Mouse (Mus musculus) adrenal gland, postnatal 4 days (tissue): ENCODE results near the gene Sec63. TPM values are rescaled to one million over a fixed set of nuclear protein-coding genes. Genes with fewer than 3 reads are reported as not detected.
A peak's percentile ranks its signal among the peaks of the same experiment; 100 is the strongest.

Experiments used
- DNase-seq, 2 experiments: peaks; one replicate each; pipeline ENCODE4 v3.0.0; 2021 to 2022; ENCODE audit warnings: low spot score in 2 of 2, mixed read lengths in 2 of 2
- long read RNA-seq, 2 experiments: library from polyadenylated mRNA; stranded (forward); transcript quantifications; one replicate each; pipeline ENCODE4 v2.0.0; 2021
- total RNA-seq, 2 experiments: library from RNA; stranded (reverse); gene quantifications; 2 replicates each; pipeline ENCODE4 v1.2.3; 2021

The Sec63 gene
- 10 to 100 TPM; 57.4 to 60.0 TPM for total RNA-seq
- long read RNA-seq, experiment 1, full-length matches to known transcripts, result 21 of 30 reads
- long read RNA-seq, experiment 1, partial matches to known transcripts, result 3 of 30 reads
- long read RNA-seq, experiment 1, other reads (novel, unspliced or antisense), result 6 of 30 reads
- long read RNA-seq, experiment 2, full-length matches to known transcripts, result 56 of 85 reads
- long read RNA-seq, experiment 2, partial matches to known transcripts, result 16 of 85 reads
- long read RNA-seq, experiment 2, other reads (novel, unspliced or antisense), result 13 of 85 reads

DNA sequence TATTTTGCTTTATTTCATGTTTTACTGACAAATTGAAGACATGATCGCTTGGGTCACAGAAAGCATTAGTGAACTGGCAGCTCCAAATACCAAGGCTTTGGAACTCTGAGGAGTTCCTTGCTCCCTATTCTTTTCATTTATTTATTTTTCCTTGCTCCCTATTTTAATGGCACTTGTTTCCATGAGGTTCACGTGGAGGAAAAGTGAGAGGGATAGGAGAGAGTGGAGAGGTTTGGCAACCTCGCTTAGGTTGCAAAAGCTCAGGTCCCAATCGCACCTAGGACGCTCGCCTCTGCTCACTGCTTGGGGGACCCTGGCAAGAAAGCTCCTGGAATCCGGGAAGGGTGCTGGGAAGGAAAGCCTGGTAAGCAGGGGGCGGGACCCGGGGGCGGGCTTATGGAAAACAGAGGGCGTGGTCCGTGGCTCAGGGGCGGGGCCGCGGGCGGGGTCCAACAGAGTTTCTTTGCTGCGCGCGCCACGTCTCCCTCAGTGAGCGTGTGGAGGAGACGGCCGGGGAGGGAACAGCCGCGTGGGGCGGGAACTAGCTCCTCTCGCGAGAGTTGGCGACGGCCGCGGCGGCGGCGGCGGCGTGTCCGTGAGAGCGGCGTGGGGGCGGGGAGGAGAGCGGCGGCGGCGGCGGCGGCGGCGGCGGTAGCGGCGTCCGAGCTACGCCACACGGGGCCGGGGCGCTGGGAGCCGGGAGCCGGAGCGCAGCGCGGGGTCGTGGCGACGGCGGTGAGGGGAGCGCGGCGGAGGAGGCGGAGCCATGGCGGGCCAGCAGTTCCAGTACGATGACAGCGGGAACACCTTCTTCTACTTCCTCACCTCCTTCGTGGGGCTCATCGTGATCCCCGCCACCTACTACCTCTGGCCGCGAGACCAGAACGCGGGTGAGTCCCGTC, at the start of gene Sec63:
Gene Sec63, plus strand, starts transcription at position 498 of the 902 bp plus-strand sequence.
- DNase-seq, result peak; percentile 99

DNA sequence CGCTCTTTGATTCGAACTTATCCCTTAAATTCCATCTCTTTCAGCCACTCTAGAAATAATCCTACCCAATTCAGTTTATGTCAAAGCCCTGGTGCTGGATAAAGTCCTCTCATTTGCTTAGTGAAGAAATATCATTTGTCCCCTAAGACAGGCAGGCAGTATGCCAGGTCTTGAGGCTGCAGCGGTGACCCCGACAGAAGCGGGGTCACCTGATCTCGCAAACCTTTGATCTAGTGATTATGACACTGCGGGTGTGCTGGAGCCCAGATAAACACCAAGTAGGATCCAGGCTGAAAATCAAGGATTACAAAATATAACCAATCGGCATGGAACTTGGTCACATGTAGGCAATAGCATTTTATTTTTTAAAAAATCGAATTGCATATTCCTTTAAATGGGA, 46.6 kb upstream of the Sec63 start:
- no peak for DNase-seq

- DNase-seq, result no peak
Measured at GRCm38 (mm10) chr10:42715366-42716035, 45.8 kb upstream of the Sec63 start.

DNA sequence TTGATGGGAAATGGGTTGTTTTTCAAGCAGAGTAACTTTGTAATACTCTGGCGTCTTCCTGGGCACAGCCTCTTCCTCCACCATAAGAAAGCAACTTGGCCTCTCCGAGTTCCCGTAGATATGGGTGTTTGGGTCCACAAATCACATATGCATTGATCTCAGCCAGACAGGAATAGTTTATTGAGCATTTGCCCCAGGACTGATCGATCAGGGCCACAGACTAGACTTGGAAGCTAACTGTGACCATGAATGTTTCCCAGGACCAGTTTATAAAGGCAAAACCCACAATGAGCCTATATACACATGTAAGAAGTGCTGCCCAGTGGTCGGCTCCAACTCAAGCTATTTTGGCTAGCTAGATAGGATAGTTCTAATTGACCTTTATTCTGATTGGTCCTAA, 39.2 kb upstream of the Sec63 start:
- no peak for DNase-seq

DNA sequence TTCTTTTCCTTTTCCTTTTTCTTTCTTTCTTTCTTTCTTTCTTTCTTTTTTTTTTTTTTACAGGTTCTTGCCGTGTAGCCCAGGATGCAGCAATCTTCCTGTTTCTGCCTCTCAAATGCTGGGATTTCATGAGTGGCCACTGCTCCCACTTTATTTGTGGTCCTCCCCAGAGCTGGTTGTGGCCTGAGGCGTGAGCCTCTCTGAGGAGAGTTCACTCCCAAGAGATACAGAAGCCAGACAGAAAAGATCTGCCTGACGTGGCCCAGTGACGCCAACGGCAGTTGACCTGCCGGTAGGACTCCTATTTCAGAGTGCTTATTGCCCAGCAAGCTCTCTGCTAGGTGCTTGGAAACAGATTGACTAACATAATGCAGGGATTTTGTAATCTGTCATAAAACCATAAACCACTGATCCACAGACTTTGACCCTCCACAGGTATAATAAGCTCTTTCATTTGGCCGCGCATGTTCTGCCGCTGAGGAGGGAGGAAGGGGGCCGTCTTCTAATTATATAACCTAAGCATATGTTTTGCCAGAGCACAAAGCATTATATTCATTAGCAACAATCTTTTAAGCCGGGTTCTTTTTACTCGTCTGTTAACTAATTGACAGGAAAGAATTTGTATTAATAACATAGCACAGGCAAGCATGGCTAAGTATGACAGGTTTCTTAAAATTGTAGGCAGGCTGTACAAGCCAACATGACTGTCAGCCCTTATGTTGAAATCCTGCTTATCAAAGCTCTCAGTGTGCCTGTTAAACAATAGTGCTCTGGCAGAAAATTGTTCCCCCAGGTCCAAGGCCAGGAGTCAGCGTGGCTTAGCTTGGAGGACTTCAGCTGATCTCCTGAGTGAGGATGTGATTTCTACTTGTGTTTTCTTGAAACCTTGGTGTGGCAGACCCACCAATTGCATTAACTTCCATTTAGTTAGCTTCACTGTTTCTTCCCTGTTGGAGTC, 37.7 kb upstream of the Sec63 start:
- no peak for DNase-seq

- DNase-seq, result no peak
Measured at GRCm38 (mm10) chr10:42729607-42730006, 31.7 kb upstream of the Sec63 start.

- DNase-seq, result no peak
Measured at GRCm38 (mm10) chr10:42734546-42735060, 26.7 kb upstream of the Sec63 start.

- DNase-seq, result no peak
Measured at GRCm38 (mm10) chr10:42751813-42752212, 9.5 kb upstream of the Sec63 start.

DNA sequence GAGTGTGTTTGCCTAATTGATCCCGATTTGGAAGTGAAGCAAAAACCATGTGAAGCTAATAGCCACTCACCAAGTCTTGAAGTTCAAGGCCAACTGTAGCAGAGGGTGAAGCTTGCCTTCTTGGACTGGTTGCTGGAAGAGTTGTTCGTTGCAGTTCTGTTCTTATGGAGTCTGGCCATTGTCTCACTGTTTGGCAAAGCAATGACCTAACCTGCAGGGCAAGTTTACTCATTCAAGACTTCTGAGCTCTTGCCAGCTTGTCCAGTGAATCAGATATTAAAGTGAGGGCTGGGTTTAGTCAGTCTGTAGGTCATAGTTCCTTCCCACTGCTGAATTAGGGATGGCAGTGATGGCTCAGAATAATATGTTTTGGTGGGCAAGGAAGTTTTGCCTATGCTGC, 7.0 kb upstream of the Sec63 start:
- DNase-seq, result no peak

- no peak for DNase-seq
Measured at GRCm38 (mm10) chr10:42759741-42760140, 1.6 kb upstream of the Sec63 start.

- no peak for DNase-seq
Measured at GRCm38 (mm10) chr10:42760329-42760728, 967 bp upstream of the Sec63 start.

GRCm38 (mm10) chr10:42761901-42762669, 789 bp downstream of the Sec63 start:
- peak; percentile 15 to 27 for DNase-seq

DNA sequence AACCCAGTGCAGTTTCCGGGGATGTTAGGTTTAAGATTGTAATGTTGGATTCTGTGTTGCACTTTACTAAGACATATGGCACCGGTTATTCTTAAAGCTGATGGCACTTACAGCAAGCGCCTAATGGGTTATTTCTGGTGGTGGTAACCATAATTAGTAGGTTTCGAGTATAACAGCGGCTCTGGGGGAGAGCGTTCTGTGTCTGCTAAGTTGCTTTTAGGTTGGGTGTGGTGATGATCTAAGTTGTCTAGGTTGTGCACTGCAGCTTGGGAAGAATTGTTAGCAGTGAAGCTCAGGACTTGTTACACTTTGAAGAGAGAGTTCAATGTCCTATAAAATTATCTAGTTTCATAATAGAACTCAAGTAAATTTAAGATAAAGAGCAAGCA, 1.4 kb downstream of the Sec63 start:
- no peak for DNase-seq

DNA sequence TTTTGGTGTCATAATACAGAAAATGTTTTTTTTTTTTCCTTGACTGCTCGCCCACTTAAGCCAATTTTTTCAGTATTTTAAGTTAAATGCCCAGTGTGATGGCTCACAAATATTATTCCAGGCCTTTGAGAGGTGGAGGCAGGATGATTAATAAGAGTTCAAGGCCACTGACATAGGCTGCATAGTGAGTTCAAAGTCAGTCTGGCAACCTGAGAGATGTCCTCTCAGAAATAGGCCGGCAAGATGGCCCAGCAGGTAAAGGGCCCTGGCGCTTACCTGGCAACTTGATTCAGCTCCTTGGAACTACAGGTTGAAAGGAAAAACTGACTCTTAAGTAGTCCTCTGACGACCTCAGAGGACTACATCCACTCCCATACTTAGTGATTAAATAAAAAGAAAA, 1.9 kb downstream of the Sec63 start:
- no peak for DNase-seq

- DNase-seq, result no peak
Measured at GRCm38 (mm10) chr10:42765344-42765743, 4.0 kb downstream of the Sec63 start.

GRCm38 (mm10) chr10:42775450-42775849, 14.2 kb downstream of the Sec63 start:
- DNase-seq, result no peak

GRCm38 (mm10) chr10:42780753-42781152, 19.5 kb downstream of the Sec63 start:
- DNase-seq, result no peak

DNA sequence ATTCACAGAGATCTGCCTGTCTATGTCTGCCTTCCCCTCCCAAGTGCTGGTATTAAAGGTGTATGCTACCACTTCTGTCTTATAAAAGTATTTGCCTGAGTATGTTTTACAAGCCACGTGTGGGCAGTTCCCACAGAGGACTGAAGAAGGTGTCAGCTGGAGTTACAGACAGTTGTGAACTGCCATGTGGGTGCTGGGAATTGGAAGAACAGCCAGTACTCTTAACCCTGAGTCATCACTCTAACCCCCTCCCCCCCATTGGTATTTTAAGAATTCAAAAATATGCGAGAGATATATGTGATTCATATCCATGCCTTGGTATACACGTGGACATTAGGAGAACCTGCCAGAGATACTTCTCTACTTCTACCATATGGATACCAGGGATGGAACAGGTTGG, 20.4 kb downstream of the Sec63 start:
- DNase-seq, result no peak

- DNase-seq, result no peak
Measured at GRCm38 (mm10) chr10:42800922-42801321, 39.6 kb downstream of the Sec63 start.

- no peak for DNase-seq
Measured at GRCm38 (mm10) chr10:42825923-42826322, 64.6 kb downstream of the Sec63 start.
